Mouse (Mus musculus) heart, embryonic 11.5 days (tissue): ENCODE measurements around the gene Myocd. TPM values are rescaled to one million over a fixed set of nuclear protein-coding genes. Genes with fewer than 3 reads are reported as not detected.

Experiments used
- ATAC-seq: fragments of 200-750 bp; cut with Nextera tagmentation; replicated peaks from 2 replicates; pipeline ENCODE4 v1.8.0; 2017; ENCODE audit warnings: moderate library complexity; ENCODE audit not compliant: insufficient number of reproducible peaks, low FRiP score, low TSS enrichment
- H3K27ac ChIP-seq: fragments of 300-500 bp; sonication (generic); 2 replicates; pipeline ENCODE4 v1.5.1; 2014; ENCODE audit warnings: mild to moderate bottlenecking, low read depth, low read length
- H3K27me3 ChIP-seq: fragments of 300-500 bp; sonication (generic); 2 replicates; pipeline ENCODE4 v1.6.1; 2014; ENCODE audit warnings: mild to moderate bottlenecking, low read length, mixed read lengths; ENCODE audit not compliant: control insufficient read depth, insufficient read depth
- H3K36me3 ChIP-seq: fragments of 300-500 bp; sonication (generic); 2 replicates; pipeline ENCODE4 v1.6.1; 2014; ENCODE audit warnings: mild to moderate bottlenecking, low read length, moderate library complexity, mixed read lengths; ENCODE audit not compliant: control insufficient read depth, insufficient read depth
- H3K4me1 ChIP-seq: fragments of 300-500 bp; sonication (generic); 2 replicates; pipeline ENCODE4 v1.6.1; 2014; ENCODE audit warnings: low read length; ENCODE audit not compliant: control insufficient read depth, insufficient read depth
- H3K4me2 ChIP-seq: fragments of 300-500 bp; sonication (generic); 2 replicates; pipeline ENCODE4 v1.6.1; 2014; ENCODE audit warnings: mild to moderate bottlenecking, moderate library complexity
- H3K4me3 ChIP-seq: fragments of 300-500 bp; sonication (generic); 2 replicates; pipeline ENCODE4 v1.5.1; 2014; ENCODE audit warnings: low read depth, low read length
- H3K9ac ChIP-seq: fragments of 300-500 bp; sonication (generic); 2 replicates; pipeline ENCODE4 v1.6.1; 2014; ENCODE audit warnings: mild to moderate bottlenecking, low read depth, low read length, moderate library complexity
- H3K9me3 ChIP-seq: fragments of 300-500 bp; sonication (generic); replicated peaks from 2 replicates; pipeline ENCODE4 v1.6.1; 2016; ENCODE audit warnings: low read length; ENCODE audit not compliant: control insufficient read depth
- WGBS: fragments of 180-500 bp; shearing (Covaris S2); extraction: QIAGEN DNeasy Blood & Tissue Kit; methylation state at CpG from one replicate; pipeline ENCODE4 v1.1.7; 2014; ENCODE audit not compliant: insufficient replicate concordance; 5-methylcytosine and 5-hydroxymethylcytosine counted together
- polyA plus RNA-seq: library from polyadenylated mRNA; unstranded; fragments of >200 nt; fragmentation: Nextera tagmentation; extraction: Ambion mirVana; gene quantifications from 2 replicates; pipeline ENCODE4 v1.2.1, GENCODE M21; 2014

Gene Myocd
- polyA plus RNA-seq, result 66.4 and 66.5 TPM in 2 replicates

DNA sequence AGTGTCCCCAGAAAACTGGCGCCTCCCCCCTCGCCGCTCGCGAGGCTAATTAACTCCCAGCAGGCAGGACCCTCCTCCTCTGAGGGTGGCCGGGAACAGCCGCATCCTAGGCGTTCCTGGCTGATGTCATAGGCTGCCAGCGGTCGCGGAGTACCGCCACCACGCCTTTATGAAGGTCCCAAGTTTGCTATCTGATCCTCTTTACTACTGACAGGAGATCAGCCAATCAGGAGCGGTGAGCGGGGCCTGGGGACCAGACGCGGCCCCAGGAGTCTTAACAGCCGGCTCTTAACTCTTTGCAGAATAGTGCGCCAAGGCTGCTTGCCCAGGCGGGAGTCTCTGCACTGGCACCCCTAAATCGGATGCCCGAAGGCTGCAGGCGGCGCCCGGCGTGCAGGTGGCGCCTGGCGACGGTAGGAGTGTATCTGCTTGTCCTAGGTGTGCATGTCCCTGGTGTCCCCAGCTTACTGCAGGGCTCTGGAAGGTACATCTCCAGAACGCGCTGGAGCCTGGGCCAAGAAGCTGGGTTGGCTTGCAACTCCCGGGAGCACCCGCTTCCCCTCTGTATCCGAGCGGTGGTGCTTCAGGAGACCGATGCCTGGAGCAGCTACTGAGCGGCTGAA lies at the start of gene Myocd:
Gene Myocd (minus strand): TSS at position 139 of the 623 bp plus-strand sequence.
- H3K4me1 ChIP-seq, result peaks cover 9% of the 10 kb centered on the region
- H3K9me3 ChIP-seq, result no peaks in the 10 kb centered on the region
- peak; percentile 83 for ATAC-seq
- under 1% methylated on average over 37 of the region's 37 CpGs for WGBS
- no peaks in the 10 kb centered on the region for H3K27me3 ChIP-seq
- peak within 1 kb of the TSS; percentile 88 for H3K27ac ChIP-seq
- no peaks in the 10 kb centered on the region for H3K36me3 ChIP-seq
- peak within 1 kb of the TSS; percentile 79 for H3K9ac ChIP-seq
- H3K4me2 ChIP-seq, result peak within 1 kb of the TSS; percentile 82
- peak within 1 kb of the TSS; percentile 51 for H3K4me3 ChIP-seq

DNA sequence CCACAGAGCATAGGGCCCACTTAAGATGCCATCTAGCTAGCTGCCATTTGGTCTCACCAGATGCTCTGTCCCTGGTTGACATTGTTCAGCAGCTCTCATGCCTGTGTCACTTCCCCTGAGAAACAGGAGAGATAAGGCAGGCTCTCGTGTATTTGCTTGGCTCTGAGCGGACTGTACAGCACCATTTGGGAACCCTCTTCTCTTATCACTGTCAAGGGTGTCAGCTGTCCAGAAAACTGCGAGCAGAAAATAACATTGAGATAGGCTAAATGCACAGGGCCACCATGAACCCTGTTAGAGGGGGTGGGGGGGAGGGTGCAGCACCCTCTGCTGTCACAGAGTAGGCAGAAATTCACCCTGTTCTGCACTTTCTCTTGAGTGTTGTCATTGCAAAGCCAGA lies 34.0 kb upstream of the Myocd start:
- Histone ChIP-seq H3K27ac (peak overlapping the region; percentile 77), H3K27me3 (no peaks in the 10 kb centered on the region), H3K36me3 (no peaks in the 10 kb centered on the region), H3K4me3 (no peak overlapping the region), H3K4me1 (peaks cover 43% of the 10 kb centered on the region), H3K9me3 (0 out of 2 replicates have a peak, but pooled peaks cover 2% of the 10 kb centered on the region), H3K4me2 (no peak overlapping the region; the same call in 1 of the 2 replicates), H3K9ac (no peak overlapping the region)
- ATAC-seq, result peak; percentile 77
- WGBS, result 10% methylated on average over 3 of the region's 3 CpGs

DNA sequence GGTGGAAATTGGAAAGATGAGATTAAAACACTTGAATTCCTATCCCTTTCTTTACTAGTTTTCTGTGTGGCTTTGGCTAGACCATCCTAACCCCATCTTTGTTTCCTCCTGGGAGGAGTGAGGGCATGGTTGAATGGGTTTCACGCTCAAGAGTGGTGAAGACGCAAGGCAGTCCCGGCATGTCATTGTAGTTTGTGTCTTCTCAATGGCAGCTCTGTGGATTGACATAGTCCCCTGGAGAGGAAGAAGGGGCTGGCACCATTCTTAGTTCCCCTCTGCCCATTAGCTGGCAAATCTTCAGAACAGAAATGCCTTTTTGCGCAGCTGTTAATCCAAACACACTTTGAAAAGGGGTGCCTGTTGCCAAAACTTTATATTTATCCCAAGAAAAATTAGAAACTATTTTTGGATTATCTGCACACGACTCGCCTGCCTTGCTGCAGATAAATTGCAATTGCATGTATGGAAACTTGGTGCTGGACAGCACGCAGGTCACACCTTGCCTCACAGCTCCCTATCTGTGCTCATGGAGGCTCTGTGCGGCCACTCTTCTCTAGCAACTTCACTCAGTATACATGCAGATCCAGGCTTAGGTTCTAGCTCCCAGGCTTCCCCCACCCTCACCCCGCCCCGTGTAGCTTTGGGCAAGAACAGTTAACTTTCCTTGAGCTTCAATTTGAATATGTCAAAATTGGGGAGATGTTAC lies 24.5 kb upstream of the Myocd start:
- WGBS, result 65% methylated on average over 10 of the region's 10 CpGs
- no peak overlapping the region for H3K27ac ChIP-seq
- H3K27me3 ChIP-seq, result no peaks in the 10 kb centered on the region
- H3K9me3 ChIP-seq, result no peaks in the 10 kb centered on the region
- H3K4me1 ChIP-seq, result peaks cover 17% of the 10 kb centered on the region
- no peak overlapping the region for H3K4me2 ChIP-seq
- no peak for ATAC-seq
- no peaks in the 10 kb centered on the region for H3K36me3 ChIP-seq
- H3K4me3 ChIP-seq, result no peak overlapping the region
- no peak overlapping the region for H3K9ac ChIP-seq

DNA sequence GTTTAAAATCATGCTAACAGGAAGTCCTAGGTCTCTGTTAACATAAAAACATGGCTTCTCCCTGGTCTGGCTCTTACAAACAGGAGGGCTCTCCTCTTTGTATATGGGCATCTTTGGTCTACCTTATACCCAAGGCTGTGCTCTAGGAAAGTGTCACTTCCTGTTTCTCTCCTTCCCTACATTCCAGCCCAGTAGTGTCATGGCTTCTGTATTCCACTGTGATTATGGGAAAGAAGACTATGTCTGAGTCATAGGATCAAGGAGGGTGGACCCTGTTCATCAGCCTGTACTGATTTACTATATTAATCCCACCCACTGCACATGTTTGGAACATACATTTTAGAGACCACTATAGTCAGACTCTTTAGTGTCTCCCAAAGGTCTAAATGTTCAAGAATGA lies 23.2 kb upstream of the Myocd start:
- Histone ChIP-seq H3K9ac (no peak overlapping the region), H3K27ac (no peak overlapping the region), H3K4me2 (no peak overlapping the region), H3K4me1 (peaks cover 14% of the 10 kb centered on the region), H3K4me3 (no peak overlapping the region), H3K9me3 (no peaks in the 10 kb centered on the region), H3K36me3 (no peaks in the 10 kb centered on the region), H3K27me3 (no peaks in the 10 kb centered on the region)
- no peak for ATAC-seq

DNA sequence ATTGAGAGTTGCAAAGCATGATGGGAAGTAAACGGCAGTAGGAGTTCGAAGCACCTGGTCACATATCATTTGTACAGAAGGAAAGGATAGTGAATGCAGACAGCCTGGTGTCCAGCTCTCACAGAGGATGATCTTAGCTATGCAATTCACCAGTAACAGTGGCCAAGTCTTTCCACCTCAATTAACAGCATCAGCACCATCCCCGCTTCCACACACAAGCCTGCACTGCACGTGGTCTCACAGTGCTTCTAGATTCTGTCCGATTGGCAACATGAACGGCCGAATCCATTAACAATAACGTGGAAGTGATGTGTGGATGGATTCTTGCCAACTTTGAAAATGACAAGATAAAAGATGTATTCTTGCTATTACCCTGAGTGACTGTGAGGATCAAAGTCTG lies 17.9 kb upstream of the Myocd start:
- H3K9me3 ChIP-seq, result no peaks in the 10 kb centered on the region
- H3K27ac ChIP-seq, result no peak overlapping the region
- no peaks in the 10 kb centered on the region for H3K36me3 ChIP-seq
- no peak overlapping the region for H3K4me3 ChIP-seq
- no peak for ATAC-seq
- H3K9ac ChIP-seq, result no peak overlapping the region
- H3K4me1 ChIP-seq, result no peaks in the 10 kb centered on the region
- H3K4me2 ChIP-seq, result no peak overlapping the region
- no peaks in the 10 kb centered on the region for H3K27me3 ChIP-seq
- 85% methylated on average over 8 of the region's 8 CpGs for WGBS

DNA sequence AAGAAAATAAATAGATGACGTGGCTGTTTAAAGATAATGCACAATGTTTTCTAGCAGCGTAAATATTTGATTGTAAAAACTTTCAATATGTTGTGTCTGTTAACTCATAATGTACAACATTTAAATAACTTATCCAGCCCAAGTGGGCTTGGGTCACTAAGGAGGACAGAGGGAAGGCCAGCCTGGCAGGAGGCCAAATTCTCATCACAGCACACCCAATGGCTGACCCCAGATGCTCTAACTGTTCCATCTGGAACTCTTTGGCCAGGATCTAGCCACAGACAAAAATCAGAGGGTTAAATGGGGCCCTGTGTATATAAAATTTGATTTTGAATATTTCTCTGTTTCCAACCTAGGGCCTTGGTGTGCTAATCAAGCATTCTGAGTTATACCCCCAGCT lies 16.4 kb upstream of the Myocd start:
- WGBS, result 78% methylated on average over 2 of the region's 2 CpGs
- H3K9me3 ChIP-seq, result no peaks in the 10 kb centered on the region
- no peaks in the 10 kb centered on the region for H3K36me3 ChIP-seq
- no peaks in the 10 kb centered on the region for H3K4me1 ChIP-seq
- H3K4me3 ChIP-seq, result no peak overlapping the region
- no peaks in the 10 kb centered on the region for H3K27me3 ChIP-seq
- no peak overlapping the region for H3K4me2 ChIP-seq
- H3K9ac ChIP-seq, result no peak overlapping the region
- no peak overlapping the region for H3K27ac ChIP-seq
- ATAC-seq, result no peak

DNA sequence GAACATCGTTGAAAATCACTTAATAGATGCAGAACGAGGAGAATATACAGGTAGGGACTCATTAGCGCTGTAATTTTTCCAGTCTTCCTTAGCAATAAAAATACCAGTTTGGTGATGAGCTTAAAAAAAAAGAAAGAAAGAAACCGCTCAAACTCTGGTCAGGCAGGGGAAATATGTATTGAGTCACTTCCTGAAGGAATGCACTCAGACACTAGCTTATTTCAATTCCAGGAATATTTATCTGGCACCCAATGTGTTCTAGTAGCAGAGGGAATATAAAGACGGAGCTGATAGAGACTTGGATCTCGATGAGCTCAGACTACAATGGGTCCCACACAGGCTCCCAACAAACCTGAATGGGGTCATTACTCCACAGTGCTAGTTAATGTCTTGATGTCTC lies 5.7 kb upstream of the Myocd start:
- Histone ChIP-seq H3K4me2 (no peak overlapping the region), H3K27ac (no peak overlapping the region), H3K4me1 (peaks cover 9% of the 10 kb centered on the region), H3K4me3 (no peak overlapping the region), H3K9ac (no peak overlapping the region), H3K27me3 (no peaks in the 10 kb centered on the region), H3K36me3 (no peaks in the 10 kb centered on the region), H3K9me3 (no peaks in the 10 kb centered on the region)
- 75% methylated on average over 6 of the region's 6 CpGs for WGBS
- ATAC-seq, result no peak

DNA sequence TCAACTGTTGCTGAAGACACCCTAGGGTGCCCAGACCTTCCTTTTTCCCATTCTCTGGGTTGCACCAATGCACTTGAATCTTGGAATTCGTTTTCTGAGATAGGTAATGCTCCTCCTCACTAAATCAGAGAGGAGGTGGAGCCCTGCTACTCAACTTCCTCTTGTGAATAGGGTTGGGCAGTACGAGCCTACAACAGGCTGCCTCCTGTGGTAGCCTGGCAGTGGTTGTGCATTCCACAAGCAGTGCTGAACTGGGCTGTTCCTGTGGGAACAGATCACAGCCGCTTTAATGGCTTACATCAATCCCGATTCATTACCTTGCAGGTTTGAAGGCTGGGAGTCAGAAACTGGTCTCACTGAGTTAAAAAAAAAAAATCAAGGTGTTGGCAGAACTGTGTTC lies 1.2 kb upstream of the Myocd start:
- Histone ChIP-seq H3K9me3 (no peaks in the 10 kb centered on the region), H3K4me3 (peak overlapping the region; percentile 51), H3K4me2 (peak overlapping the region; percentile 82), H3K36me3 (no peaks in the 10 kb centered on the region), H3K4me1 (peaks cover 9% of the 10 kb centered on the region), H3K27ac (peak overlapping the region; percentile 88; the same call in 1 of the 2 replicates), H3K27me3 (no peaks in the 10 kb centered on the region), H3K9ac (no peak overlapping the region)
- 10% methylated on average over 4 of the region's 4 CpGs for WGBS
- ATAC-seq, result no peak

DNA sequence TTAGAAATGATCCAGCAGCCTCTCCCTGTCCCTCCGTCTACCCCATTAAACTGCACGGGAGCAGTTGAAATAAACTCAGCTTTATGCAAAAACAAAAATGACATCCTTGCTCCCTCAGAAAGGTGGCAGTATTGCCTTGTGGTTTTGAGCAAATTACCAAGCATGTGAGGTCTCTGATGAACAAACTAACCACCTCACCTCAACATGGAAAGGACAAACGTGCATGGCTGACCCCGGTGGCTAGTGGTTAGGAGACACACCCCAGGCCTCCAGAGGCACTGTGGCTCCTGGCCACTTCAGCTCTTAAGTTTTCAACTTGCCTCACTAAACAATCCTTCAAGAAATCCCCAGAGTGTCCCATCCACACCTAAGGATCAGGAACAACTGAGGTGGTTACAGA lies 1.5 kb downstream of the Myocd start:
- Histone ChIP-seq H3K9ac (peak overlapping the region; percentile 79), H3K27me3 (no peaks in the 10 kb centered on the region), H3K4me3 (peak overlapping the region; percentile 51), H3K4me2 (peak overlapping the region; percentile 82), H3K36me3 (no peaks in the 10 kb centered on the region), H3K4me1 (peaks cover 21% of the 10 kb centered on the region), H3K27ac (peak overlapping the region; percentile 88), H3K9me3 (no peaks in the 10 kb centered on the region)
- WGBS, result 28% methylated on average over 4 of the region's 4 CpGs
- ATAC-seq, result no peak
